Mouse (Mus musculus): Measurements from ENCODE around the gene Gm10840.

- no peak for TF ChIP-seq POLR2A (IDR thresholded peaks at IDR 0.05; ENCODE audit: low read depth, low read length)
- TF ChIP-seq CTCF (IDR thresholded peaks at IDR 0.05; ENCODE audit: extremely low read depth, insufficient read depth, insufficient read length, insufficient replicate concordance) = peak; percentile 48; the same call in 1 of the 2 replicates
These were observed 10.2 kb downstream of the Gm10840 start for GRCm38 (mm10) chr11:106170807-106171206.

Measured in spleen, adult 2 months (tissue).